Mouse (Mus musculus) heart, postnatal 0 days (tissue): ENCODE results near the gene Bnc1. TPM values are rescaled to one million over a fixed set of nuclear protein-coding genes. Genes with fewer than 3 reads are reported as not detected.
A peak's percentile ranks its signal among the peaks of the same experiment; 100 is the strongest.

Experiments used
- ATAC-seq: fragments of 200-750 bp; cut with Nextera tagmentation; 2 replicates; pipeline ENCODE4 v1.8.0; 2017; ENCODE audit warnings: low read depth, moderate number of reproducible peaks, moderate library complexity; ENCODE audit not compliant: insufficient read depth
- DNase-seq: peaks from one replicate; pipeline ENCODE4 v3.0.0-alpha.2; 2016; ENCODE audit warnings: low spot score
- H3K27ac ChIP-seq: fragments of 300-500 bp; sonication (generic); 2 replicates; pipeline ENCODE4 v1.5.1; 2014; ENCODE audit warnings: low read depth, mild to moderate bottlenecking
- H3K27me3 ChIP-seq: fragments of 300-500 bp; sonication (generic); 2 replicates; pipeline ENCODE4 v1.6.1; 2014; ENCODE audit warnings: low read length, mixed read lengths; ENCODE audit not compliant: control insufficient read depth, insufficient read depth
- H3K36me3 ChIP-seq: fragments of 300-500 bp; sonication (generic); replicated peaks from 2 replicates; pipeline ENCODE4 v1.6.1; 2014; ENCODE audit warnings: low read length, mixed read lengths; ENCODE audit not compliant: control insufficient read depth, insufficient read depth
- H3K4me1 ChIP-seq: fragments of 300-500 bp; sonication (generic); 2 replicates; pipeline ENCODE4 v1.6.1; 2014; ENCODE audit warnings: antibody characterized with exemption; ENCODE audit not compliant: control insufficient read depth, insufficient read depth
- H3K4me2 ChIP-seq: fragments of 300-500 bp; sonication (generic); 2 replicates; pipeline ENCODE4 v1.6.1; 2014; ENCODE audit warnings: low read depth, mild to moderate bottlenecking, low read length, moderate library complexity
- H3K4me3 ChIP-seq: fragments of 300-500 bp; sonication (generic); 2 replicates; pipeline ENCODE4 v1.5.1; 2014; ENCODE audit warnings: low read depth, low read length
- H3K9ac ChIP-seq: fragments of 300-500 bp; sonication (generic); replicated peaks from 2 replicates; pipeline ENCODE4 v1.6.1; 2014; ENCODE audit warnings: low read depth, low read length, mixed read lengths
- H3K9me3 ChIP-seq: fragments of 300-500 bp; sonication (generic); replicated peaks from 2 replicates; pipeline ENCODE4 v1.6.1; 2016; ENCODE audit warnings: low read length; ENCODE audit not compliant: control insufficient read depth
- CTCF ChIP-seq: IDR thresholded peaks from 2 replicates; pipeline ENCODE4 v1.5.1; 2016; ENCODE audit warnings: antibody characterized with exemption, control low read depth, low read depth
- EP300 ChIP-seq: IDR thresholded peaks from 2 replicates; pipeline ENCODE4 v1.6.1; 2016; ENCODE audit warnings: antibody characterized with exemption, low read depth
- WGBS: fragments of 180-500 bp; shearing (Covaris S2); extraction: QIAGEN DNeasy Blood & Tissue Kit; methylation state at CpG from one replicate; pipeline ENCODE4 v1.1.7; 2014; 5-methylcytosine and 5-hydroxymethylcytosine counted together
- polyA plus RNA-seq: library from polyadenylated mRNA; unstranded; fragments of >200 nt; fragmentation: Nextera tagmentation; extraction: Ambion mirVana; gene quantifications from 2 replicates; pipeline ENCODE4 v1.2.1, GENCODE M21; 2015
- total RNA-seq: library from RNA; depleted of rRNA; stranded (reverse); fragments of >200 nt; gene quantifications from 2 replicates; pipeline ENCODE4 v1.2.3, GENCODE M21; 2014; ENCODE audit warnings: low replicate concordance; rRNA removed

Gene Bnc1
- total RNA-seq (3.0 and 4.7 TPM in 2 replicates), polyA plus RNA-seq (0.95 and 1.2 TPM in 2 replicates)

DNA sequence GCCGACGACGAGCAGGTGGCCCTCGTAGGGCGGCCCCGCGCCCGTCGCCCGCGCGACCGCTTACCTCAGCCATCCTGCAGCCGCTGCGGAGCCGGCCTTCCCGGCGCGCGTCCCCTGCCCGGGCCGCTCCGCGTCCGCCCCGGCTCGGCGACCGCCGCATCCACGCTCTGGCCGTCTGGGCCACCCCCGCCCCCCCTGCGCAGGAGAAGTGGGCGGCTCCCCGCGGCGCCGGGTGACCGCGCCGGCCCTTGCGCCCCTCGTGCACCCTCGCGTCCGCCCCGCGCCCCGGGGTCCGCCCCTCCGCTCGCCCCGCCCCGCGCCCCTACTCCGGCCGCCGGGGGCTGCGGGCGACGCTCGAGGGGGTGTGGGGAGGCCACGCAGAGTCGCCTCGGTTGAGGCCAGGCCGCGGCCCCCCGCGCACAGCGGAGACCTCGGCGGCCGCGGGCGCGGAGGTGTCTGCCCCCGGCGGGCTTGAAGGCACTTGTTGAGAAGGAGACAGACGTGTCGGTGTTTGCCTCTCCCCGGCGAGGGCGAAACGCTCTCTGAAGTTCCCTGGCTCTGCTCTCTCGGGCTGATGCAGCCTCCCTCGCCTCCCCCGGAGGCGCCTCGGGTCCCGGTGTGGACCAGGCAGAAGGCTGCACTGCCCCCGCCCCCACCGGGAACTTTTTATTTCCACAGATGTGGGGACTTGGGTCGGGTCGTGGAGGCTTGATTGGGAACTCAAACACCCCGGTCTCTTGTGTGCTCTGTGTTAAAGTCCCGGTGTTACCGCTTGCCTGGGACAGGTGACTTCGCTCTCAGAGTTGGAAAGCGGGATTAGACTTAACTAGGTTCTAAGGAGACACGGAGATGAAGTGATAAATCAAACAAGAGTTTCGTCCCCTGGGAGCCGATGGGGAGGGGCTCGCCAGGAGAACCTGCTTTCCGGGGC is at the start of gene Bnc1:
TSS of gene Bnc1 (minus strand) at position 162 of the 931 bp plus-strand sequence.
- DNase-seq: no peak
- Histone ChIP-seq H3K27ac (no peak within 1 kb of the TSS), H3K9ac (0 out of 2 replicates have a peak within 1 kb of the TSS, but pooled peaks have one; percentile 4), H3K36me3 (no peaks in the 10 kb centered on the region), H3K4me3 (peak within 1 kb of the TSS; percentile 56), H3K4me2 (peak within 1 kb of the TSS; percentile 86), H3K4me1 (no peaks in the 10 kb centered on the region), H3K27me3 (peaks cover 89% of the 10 kb centered on the region), H3K9me3 (no peaks in the 10 kb centered on the region)
- no peak for TF ChIP-seq CTCF
- no peak for TF ChIP-seq EP300
- WGBS: 2% methylated on average over 77 of the region's 105 CpGs
- 0 out of 2 replicates have a peak, but pooled peaks have one; percentile 39 for ATAC-seq

- Histone ChIP-seq H3K27ac (no peak overlapping the region), H3K27me3 (no peaks in the 10 kb centered on the region), H3K9me3 (no peaks in the 10 kb centered on the region), H3K4me2 (no peak overlapping the region), H3K4me3 (no peak overlapping the region), H3K36me3 (no peaks in the 10 kb centered on the region), H3K9ac (no peak overlapping the region), H3K4me1 (no peaks in the 10 kb centered on the region)
- ATAC-seq: no peak
- no peak for TF ChIP-seq EP300
- TF ChIP-seq CTCF: no peak
- WGBS: 38% methylated on average over 1 of the region's 1 CpGs
- no peak for DNase-seq
Observed at GRCm38 (mm10) chr7:82033347-82033746, 41.3 kb upstream of the Bnc1 start.

GRCm38 (mm10) chr7:82029666-82030065 is 37.6 kb upstream of the Bnc1 start:
- 47% methylated on average over 9 of the region's 9 CpGs for WGBS

DNA sequence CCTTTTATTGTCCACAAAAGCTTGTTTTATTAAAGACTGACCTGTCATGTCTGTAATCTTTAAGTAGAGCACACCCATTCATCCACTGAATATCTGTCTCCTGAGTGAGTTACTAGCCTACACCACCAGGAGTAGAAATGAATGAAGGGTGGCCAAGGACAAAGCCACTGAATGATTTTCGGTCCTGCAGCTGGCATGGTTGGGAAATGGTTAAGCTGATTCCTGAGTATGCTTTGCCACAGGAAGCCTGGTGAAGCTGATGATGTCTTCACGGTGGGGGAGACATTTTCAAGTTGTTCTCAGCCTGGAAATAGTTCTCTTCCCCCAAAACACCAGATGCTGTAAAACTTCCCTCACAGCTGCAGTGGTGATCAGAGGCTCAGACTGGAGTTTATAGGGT is 33.7 kb upstream of the Bnc1 start:
- H3K9me3 ChIP-seq: no peaks in the 10 kb centered on the region
- H3K36me3 ChIP-seq: no peaks in the 10 kb centered on the region
- H3K4me1 ChIP-seq: no peaks in the 10 kb centered on the region
- H3K27ac ChIP-seq: no peak overlapping the region
- WGBS: 31% methylated on average over 2 of the region's 2 CpGs
- no peak for DNase-seq
- H3K9ac ChIP-seq: no peak overlapping the region
- no peaks in the 10 kb centered on the region for H3K27me3 ChIP-seq
- no peak for ATAC-seq
- TF ChIP-seq CTCF (no peak), EP300 (no peak)
- H3K4me2 ChIP-seq: no peak overlapping the region
- no peak overlapping the region for H3K4me3 ChIP-seq

More at GRCm38 (mm10) chr7:82029666-82030065, 37.6 kb upstream of the Bnc1 start:
- H3K4me3 ChIP-seq: no peak overlapping the region
- H3K9ac ChIP-seq: no peak overlapping the region
- DNase-seq (peak; percentile 30), ATAC-seq (peak; percentile 55; the same call in 1 of the 2 replicates)
- H3K4me2 ChIP-seq: no peak overlapping the region
- TF ChIP-seq CTCF (no peak), EP300 (no peak)
- no peaks in the 10 kb centered on the region for H3K4me1 ChIP-seq
- H3K9me3 ChIP-seq: no peaks in the 10 kb centered on the region
- H3K36me3 ChIP-seq: no peaks in the 10 kb centered on the region
- H3K27me3 ChIP-seq: no peaks in the 10 kb centered on the region
- H3K27ac ChIP-seq: no peak overlapping the region

GRCm38 (mm10) chr7:82023676-82024075 is 31.6 kb upstream of the Bnc1 start:
- no peak for TF ChIP-seq CTCF
- no peak for TF ChIP-seq EP300
- no peaks in the 10 kb centered on the region for H3K9me3 ChIP-seq
- H3K4me2 ChIP-seq: no peak overlapping the region
- no peak overlapping the region for H3K27ac ChIP-seq
- no peak overlapping the region for H3K9ac ChIP-seq
- ATAC-seq (no peak), DNase-seq (no peak)
- no peaks in the 10 kb centered on the region for H3K36me3 ChIP-seq
- H3K27me3 ChIP-seq: no peaks in the 10 kb centered on the region
- no peaks in the 10 kb centered on the region for H3K4me1 ChIP-seq
- no peak overlapping the region for H3K4me3 ChIP-seq
- WGBS: 87% methylated on average over 2 of the region's 2 CpGs
